Mouse (Mus musculus) ES-CJ7 (cell line): ENCODE measurements around the gene Slc12a9.

Experiments
- DNase-seq: peaks from one replicate; pipeline ENCODE4 v3.0.0; 2011; ENCODE audit warnings: low read depth, low spot score

Slc12a9 gene

DNA sequence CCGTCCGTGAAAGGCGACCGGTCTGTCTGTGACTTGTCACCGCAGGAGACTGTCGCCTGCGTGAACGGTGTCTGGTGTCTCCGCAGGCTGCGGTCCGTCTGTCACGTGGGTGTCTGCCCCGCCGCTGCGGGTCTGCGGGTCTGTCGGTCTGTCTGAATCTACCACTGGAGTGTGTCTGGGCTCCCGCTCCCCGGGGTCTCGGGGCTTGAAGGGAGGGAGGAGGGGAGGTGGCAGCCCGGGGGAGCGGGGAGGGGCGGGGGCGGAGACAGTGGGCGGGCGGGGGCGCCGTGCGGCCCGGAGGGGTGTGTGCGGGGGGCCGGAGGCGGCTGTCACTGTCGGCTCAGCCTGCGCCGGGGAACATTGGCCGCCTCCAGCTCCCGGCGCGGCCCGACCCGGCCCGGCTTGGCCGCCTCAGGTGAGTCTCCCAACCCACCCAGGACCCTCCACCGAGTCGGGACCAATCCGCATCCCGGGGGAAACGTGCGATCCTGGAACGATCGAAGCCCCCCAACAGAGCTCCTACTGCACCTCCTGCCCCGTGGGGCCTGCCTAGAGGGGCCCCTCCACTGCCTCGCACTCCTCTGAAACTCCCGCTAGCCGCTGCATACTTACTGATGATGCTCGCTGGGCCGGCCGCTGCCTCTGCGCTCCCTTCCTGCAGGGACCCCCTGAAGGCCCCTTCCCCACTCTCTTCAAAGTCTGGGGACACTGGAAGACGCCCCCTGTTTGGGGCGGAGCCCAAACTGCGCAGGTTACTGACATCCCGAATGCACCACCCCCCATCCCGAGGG lies 45.2 kb downstream of the Slc12a9 start:
- no peak for DNase-seq

DNA sequence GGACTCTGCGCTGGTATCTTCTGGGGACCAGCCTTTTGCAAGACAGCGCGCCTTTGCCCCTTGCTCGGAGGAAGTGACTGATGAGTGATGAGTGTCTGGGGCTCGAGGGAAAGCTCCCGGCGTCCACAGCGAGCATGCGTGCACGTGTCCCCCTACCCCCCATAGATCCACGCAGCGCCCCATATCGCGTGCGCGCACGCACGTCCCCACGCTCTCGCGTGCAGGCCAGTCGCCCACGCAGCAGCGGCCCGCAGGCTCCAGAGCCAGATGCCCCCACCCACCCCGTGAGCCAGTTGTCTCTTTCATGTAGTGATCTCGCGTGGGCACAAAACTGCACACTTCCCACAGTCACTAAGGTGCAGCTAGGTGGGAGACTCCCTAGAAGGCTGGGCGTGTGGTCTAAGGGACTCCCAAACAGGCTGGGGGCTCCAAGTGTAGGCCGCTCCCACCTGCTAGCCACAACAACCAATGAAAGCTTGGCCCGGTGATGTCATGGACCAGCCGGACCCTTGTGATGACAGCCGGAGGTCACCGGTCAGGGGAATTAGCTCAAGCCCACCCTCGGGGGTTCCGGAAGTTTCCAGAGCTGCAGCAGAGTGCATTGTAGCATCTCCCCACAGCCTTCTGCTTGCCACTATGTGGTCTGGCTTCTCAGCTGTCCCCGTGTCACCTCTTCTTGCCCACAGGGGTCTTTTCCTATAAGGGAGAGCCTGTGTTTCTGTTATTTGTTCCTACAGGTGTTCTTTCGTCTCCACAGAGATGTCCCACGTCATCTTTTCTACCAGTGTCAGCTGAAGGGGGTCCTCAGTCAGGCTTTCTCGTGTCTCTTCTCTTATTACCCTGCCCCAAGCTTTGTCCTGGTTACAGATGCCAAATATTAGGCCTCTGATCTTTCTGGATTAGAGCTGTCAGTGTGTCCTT lies 46.1 kb downstream of the Slc12a9 start, which contains the start of gene Ache:
TSS of gene Ache (plus strand) at position 488 of the 921 bp plus-strand sequence.
- no peak for DNase-seq

DNA sequence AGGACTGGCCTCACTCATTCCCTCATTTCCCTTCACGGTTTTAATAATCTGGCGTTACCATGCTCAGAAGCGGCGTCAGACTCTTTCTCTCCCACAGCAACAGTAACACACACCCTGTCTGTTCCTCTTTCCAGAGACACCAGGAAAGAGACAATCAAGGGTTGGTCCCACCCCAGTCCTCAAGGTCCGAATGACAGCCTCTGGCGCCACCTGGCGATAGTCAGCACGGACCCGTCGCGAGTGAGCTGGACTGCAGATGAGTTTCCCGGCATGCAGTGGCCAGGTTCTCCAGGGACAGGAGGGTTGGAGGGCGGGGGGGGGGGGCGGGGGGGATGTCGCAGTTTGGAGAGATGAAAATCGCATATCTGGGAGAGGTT lies 46.8 kb downstream of the Slc12a9 start:
- DNase-seq: peak; percentile 89

DNA sequence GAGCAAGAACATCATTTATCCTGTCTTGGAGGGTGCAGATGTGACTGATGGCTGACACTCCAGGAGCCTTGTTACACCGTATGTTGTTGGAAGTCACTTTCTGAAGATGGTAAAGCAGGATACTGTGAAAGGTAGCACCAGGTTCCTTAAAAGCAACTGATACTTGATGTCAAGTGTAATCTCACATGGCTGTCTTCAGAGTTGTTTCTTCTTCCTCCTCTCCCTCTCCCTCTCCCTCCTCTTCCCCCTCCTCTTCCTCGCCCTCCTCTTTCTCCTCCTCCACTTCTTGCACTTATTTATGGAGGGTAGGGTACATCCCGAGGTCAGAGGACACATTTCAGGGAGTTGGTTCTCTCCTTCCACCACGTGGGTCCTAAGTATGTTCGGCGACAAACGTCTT lies 47.4 kb downstream of the Slc12a9 start:
- DNase-seq: no peak

DNA sequence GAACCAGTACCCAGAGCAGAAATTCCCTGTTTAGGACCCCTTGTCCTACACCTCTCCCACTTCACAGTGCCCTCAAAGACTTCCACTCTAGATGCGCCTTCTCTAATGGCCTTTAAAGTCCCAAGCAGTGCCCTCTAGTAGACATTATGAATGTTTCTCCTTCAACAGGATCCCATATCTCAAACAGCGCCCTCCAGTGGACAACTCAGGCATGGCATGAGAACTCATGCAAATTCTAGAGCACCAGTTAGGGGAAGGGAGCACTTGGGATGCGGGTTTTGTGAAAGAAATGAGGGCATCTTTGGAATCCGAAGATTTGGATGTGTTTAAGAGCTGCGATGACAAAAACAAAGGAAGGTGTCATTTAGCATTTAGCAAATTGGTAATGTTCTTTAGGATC lies 48.4 kb downstream of the Slc12a9 start:
- peak; percentile 68 for DNase-seq

DNA sequence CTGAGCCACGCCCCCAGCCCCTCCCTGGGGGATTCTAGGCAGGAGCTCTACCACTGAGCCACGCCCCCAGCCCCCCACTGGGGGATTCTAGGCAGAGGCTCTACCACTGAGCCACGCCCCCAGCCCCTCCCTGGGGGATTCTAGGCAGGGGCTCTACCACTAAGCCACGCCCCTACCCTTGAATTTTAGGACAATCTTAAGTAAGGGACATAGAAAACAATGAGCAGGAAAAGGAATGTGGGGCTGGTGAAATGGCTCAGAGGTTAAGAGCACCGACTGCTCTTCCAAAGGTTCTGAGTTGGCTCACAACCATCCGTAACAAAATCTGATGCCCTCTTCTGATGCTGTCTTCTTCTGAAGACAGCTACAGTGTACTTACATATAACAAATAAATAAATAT lies 49.0 kb downstream of the Slc12a9 start:
- peak; percentile 54 for DNase-seq

DNA sequence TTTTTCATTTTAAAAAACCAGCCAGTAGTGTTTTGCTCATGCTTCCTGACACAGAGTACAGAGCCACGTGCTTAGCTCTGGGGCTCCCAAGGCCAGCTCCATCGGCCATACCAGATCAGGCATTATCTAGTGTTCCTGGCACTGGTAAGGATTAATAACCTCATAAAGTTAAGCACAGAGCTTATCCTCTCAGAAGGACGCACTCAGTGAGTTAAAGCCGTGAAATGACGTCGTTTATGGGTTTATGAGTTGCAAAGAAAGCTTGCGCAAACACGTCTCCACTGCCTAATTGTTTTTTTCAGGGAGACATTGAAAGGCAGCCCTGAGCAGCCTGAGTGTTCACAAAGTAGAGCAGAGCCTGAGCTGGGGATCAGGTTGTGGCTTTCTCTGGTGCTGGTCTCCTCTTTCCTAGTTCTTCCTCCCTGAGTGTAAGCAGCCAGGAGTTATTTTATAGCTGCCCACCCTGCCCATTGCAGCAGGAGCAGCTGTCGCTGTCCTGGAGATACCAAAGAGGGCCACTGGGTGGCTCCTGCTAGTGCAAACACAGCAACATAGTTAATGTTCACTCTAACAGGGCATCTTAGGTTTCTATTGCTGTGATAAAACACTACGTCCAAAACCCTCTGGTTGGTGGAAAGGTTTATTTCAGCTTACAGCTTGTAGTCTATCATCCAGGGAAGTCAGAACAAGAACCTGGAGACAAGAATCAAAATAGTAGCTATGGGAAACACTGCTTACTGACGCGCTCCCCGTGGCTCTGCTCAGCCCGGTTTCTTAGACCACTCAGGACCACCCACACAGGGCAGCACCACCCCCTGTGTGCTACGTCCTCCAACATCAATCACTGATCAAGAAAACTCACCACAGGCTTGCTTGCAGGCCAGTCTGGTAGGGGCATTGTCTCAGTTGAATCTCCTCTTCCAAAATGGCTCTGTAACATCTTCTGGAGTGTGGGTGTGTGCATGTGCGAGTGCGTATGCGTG lies 55.7 kb downstream of the Slc12a9 start:
- no peak for DNase-seq

DNA sequence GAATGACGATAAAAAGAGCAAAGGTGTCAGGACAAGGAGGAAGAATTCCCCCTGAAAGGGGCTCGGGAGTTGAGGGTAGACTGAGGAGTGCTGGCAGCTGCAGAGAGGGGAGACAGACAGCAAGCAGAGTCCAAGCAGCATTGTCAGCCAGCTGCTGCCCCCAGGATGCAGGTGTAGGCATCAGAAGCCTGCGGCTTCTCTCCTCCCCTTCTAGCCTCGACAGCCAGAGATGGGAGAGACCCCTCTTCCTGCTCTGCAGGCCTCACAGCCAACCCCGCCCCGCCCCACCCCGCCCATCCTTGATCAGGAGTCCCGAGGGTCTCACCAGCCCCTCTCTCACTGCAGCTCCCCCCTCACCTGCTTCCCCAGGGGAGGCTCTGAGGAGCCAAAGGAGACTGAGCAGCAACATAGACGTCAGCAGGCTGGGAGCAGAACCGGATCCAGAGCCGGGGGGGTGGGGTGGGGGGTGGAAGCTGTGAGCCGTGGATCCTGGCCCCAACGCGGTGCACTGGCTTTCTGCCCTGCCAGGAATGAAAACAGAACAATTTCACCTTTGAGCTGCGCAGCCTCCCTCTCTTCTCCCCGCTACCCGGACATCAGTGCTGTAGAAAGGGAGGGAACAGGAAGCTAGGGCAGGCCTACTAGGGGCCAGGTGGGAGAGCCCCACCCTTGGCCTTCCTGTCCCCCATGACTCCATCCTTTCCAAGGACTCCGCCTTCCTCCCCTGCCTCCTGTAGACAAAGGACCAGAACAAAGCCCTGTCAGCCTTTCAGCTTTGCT lies 65.1 kb downstream of the Slc12a9 start:
- no peak for DNase-seq

DNA sequence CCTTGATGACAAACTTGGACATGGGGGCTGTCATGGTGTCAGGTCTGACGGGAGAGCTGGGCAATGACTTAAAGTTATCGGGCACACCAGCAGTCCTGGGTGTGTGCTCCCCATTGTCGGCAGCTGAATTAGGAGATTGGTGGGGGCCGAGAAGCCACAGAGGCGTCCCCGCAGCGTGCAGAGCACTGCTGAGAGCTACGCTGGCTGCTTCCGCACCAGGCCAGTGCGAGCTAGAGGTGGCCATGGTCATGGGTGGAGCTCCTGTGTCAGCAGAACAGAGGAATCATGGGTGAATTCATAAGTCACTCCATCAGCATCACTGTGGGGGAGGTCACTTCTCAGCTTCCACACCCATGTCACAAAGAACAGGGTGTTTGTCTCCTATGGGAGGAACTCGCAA lies 68.6 kb downstream of the Slc12a9 start:
- no peak for DNase-seq
